Mouse (Mus musculus): ENCODE data around the gene Ngdn.

GRCm38 (mm10) chr14:55065391-55065790 lies 50.1 kb downstream of the Ngdn start:
- no peak for TF ChIP-seq EP300 (IDR thresholded peaks at IDR 0.05; ENCODE audit: low read depth)
- no peak for TF ChIP-seq CTCF (IDR thresholded peaks at IDR 0.05; ENCODE audit: low read depth)

Data from liver, postnatal 0 days (tissue).